Mouse (Mus musculus): Measurements from ENCODE around the gene Gm45140.

DNA sequence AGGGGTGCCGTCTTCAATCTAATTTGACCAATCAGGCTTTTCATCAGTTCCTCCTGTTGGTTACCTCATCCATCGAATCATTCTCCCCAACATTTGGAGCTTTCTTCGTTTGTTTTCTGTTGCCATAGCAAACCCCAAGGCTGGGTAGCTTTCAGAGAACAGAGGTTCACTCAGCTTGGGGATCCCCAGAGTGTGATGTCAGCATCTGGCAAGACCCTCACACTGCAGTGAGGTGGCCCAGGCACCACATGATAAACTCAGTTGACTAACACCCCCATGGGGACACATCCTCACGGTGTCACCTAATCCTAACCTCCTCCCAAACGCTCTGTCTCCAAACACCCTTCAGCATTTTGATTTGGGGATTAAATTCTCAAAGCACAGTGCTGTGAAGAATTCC lies 92.3 kb downstream of the Gm45140 start:
- TF ChIP-seq CHD2 (IDR thresholded peaks at IDR 0.05; ENCODE audit: low read depth, low read length) (no peak), ZNF384 (IDR thresholded peaks at IDR 0.05; ENCODE audit: low read depth, low read length) (no peak), HCFC1 (IDR thresholded peaks at IDR 0.05; ENCODE audit: borderline replicate concordance, insufficient read depth, low read length) (no peak), MAFK (IDR thresholded peaks at IDR 0.05; ENCODE audit: insufficient read depth, low read depth, low read length) (no peak), ZC3H11A (IDR thresholded peaks at IDR 0.05; ENCODE audit: borderline replicate concordance, low read depth, low read length) (no peak)
